24 mouse cellular contexts compared by ENCODE assay signal in genomic region chr11:24758130-24758529, GRCm38 (mm10).
DNase-seq lines count a peak whose midpoint lies in the region; TF ChIP-seq lines count a peak whose summit lies in the region.
"Had no signal": no experiment of that assay in that cellular context is flagged by ENCODE, and none has a peak within 500 bp of the region (broad histone marks: within the 10 kb centered on the region; RNA-seq: fewer than 3 reads in every experiment).

No protein-coding gene starts in this region.

- no peaks in the 10 kb centered on the region for H3K4me1 ChIP-seq in embryonic facial prominence, embryonic 10.5 days
- H3K4me1 ChIP-seq: embryonic facial prominence, embryonic 13.5 days; forebrain, embryonic 12.5 days; heart, embryonic 15.5 days; limb, embryonic 15.5 days; midbrain, embryonic 12.5 days had no signal

- no peaks in the 10 kb centered on the region for H3K27me3 ChIP-seq in embryonic facial prominence, embryonic 10.5 days (replicated peaks; ENCODE audit: low read depth, poor library complexity, severe bottlenecking)
- H3K27me3 ChIP-seq: embryonic facial prominence, embryonic 13.5 days; forebrain, embryonic 12.5 days; heart, embryonic 15.5 days; limb, embryonic 15.5 days; midbrain, embryonic 12.5 days had no signal

- intact Hi-C loops in gastrocnemius, postnatal 14 days (cut with DNase I; ENCODE audit: low total_unique reads), result no loop called here

- H3K9me3 ChIP-seq in embryonic facial prominence, embryonic 10.5 days, result no peaks in the 10 kb centered on the region
- H3K9me3 ChIP-seq: embryonic facial prominence, embryonic 13.5 days; forebrain, embryonic 12.5 days; heart, embryonic 15.5 days; limb, embryonic 15.5 days; midbrain, embryonic 12.5 days had no signal

- H3K36me3 ChIP-seq in embryonic facial prominence, embryonic 10.5 days (replicated peaks), result no peaks in the 10 kb centered on the region
- H3K36me3 ChIP-seq: embryonic facial prominence, embryonic 13.5 days; forebrain, embryonic 12.5 days; heart, embryonic 15.5 days; limb, embryonic 15.5 days; midbrain, embryonic 12.5 days had no signal

- no peak for TF ChIP-seq CTCF in layer of hippocampus, adult 2 months (conservative IDR thresholded peaks at IDR 0.05)

- H3K27ac ChIP-seq in layer of hippocampus, adult 2 months, result peak overlapping the region; percentile 19; the same call in 1 of the 2 replicates
- H3K27ac ChIP-seq in embryonic facial prominence, embryonic 10.5 days (replicated peaks), result no peak overlapping the region
- H3K27ac ChIP-seq: embryonic facial prominence, embryonic 13.5 days; forebrain, embryonic 12.5 days; heart, embryonic 15.5 days; hindbrain, embryonic 14.5 days; limb, embryonic 15.5 days; liver, embryonic 14.5 days; midbrain, embryonic 12.5 days had no signal

- peak in 1 of 2 experiments; percentile 51 for DNase-seq in layer of hippocampus, adult 2 months (ENCODE audit: low spot score in 2 of 2)
- no peak for DNase-seq in layer of hippocampus, postnatal 10 days (ENCODE audit: low spot score in 2 of 2)
- DNase-seq in brain, adult 2 months (ENCODE audit: low read depth, low spot score), result peak; percentile 77
- DNase-seq in layer of hippocampus, adult 9-10 months (ENCODE audit: low spot score), result peak; percentile 9
- DNase-seq in right cerebral cortex, postnatal 25 days, result peak; percentile 66
- no peak for DNase-seq in gastrocnemius, postnatal 14 days
- DNase-seq in embryonic facial prominence, embryonic 10.5 days (ENCODE audit: low spot score), result no peak
- DNase-seq: adrenal gland, postnatal 10 days; cerebellum, adult 2 months; cerebellum, postnatal 25 days; gastrocnemius, postnatal 36 days; heart, postnatal 36 days; kidney, adult 18-20 months; kidney, postnatal 4 days; lung, embryonic 14.5 days; spleen, adult 18-20 months had no signal

- H3K4me3 ChIP-seq in layer of hippocampus, adult 2 months, result no peak overlapping the region
- no peak overlapping the region for H3K4me3 ChIP-seq in embryonic facial prominence, embryonic 10.5 days
- H3K4me3 ChIP-seq: embryonic facial prominence, embryonic 13.5 days; erythroblast, embryonic 14.5 days; forebrain, embryonic 12.5 days; heart, embryonic 15.5 days; limb, embryonic 15.5 days; midbrain, embryonic 12.5 days had no signal

Comparison
In these comparisons a context has a peak if more than half of its experiments do, and no peak if none do; other contexts are left out.
1. DNase-seq: peak in brain, adult 2 months (single experiment), layer of hippocampus, adult 9-10 months (single experiment) and right cerebral cortex, postnatal 25 days (single experiment); none in layer of hippocampus, postnatal 10 days (0 of 2), gastrocnemius, postnatal 14 days (single experiment) and embryonic facial prominence, embryonic 10.5 days (single experiment).